Mouse (Mus musculus) heart, embryonic 14.5 days (tissue): ENCODE data around the gene Ica1. TPM values are rescaled to one million over a fixed set of nuclear protein-coding genes. Genes with fewer than 3 reads are reported as not detected.
A peak's percentile ranks its signal among the peaks of the same experiment; 100 is the strongest.

Experiments used
- ATAC-seq: fragments of 200-750 bp; cut with Nextera tagmentation; 2 replicates; pipeline ENCODE4 v1.8.0; 2017; ENCODE audit warnings: low read depth, moderate TSS enrichment; ENCODE audit not compliant: insufficient number of reproducible peaks, insufficient read depth, low FRiP score
- H3K27ac ChIP-seq, 2 experiments: fragments of 200-500 bp in 1 of 2; fragments of 300-500 bp in 1 of 2; sonication (generic) in 1 of 2; replicated peaks in 1 of 2; 2 replicates each; pipeline ENCODE4 v1.5.1; 2012 to 2014; ENCODE audit warnings: low read depth in 2 of 2, low read length in 2 of 2, control low read depth in 1 of 2, mild to moderate bottlenecking in 1 of 2, mixed read lengths in 1 of 2; ENCODE audit not compliant: control insufficient read depth in 1 of 2, insufficient read depth in 1 of 2
- H3K27me3 ChIP-seq: fragments of 300-500 bp; sonication (generic); 2 replicates; pipeline ENCODE4 v1.6.1; 2014; ENCODE audit warnings: mild to moderate bottlenecking, low read length, control low read depth; ENCODE audit not compliant: control insufficient read depth, insufficient read depth
- H3K36me3 ChIP-seq: fragments of 300-500 bp; sonication (generic); 2 replicates; pipeline ENCODE4 v1.6.1; 2014; ENCODE audit warnings: mild to moderate bottlenecking, control low read depth, low read length, mixed read lengths; ENCODE audit not compliant: control insufficient read depth, insufficient read depth
- H3K4me1 ChIP-seq, 2 experiments: fragments of 200-500 bp in 1 of 2; fragments of 300-500 bp in 1 of 2; sonication (generic) in 1 of 2; 2 replicates each; pipeline ENCODE4 v1.6.1; 2012 to 2014; ENCODE audit warnings: low read length in 2 of 2, control low read depth in 1 of 2, mixed read lengths in 1 of 2; ENCODE audit not compliant: control insufficient read depth in 2 of 2, insufficient read depth in 2 of 2
- H3K4me2 ChIP-seq: fragments of 300-500 bp; sonication (generic); 2 replicates; pipeline ENCODE4 v1.6.1; 2014; ENCODE audit warnings: mild to moderate bottlenecking, low read length
- H3K4me3 ChIP-seq, 2 experiments: fragments of 200-500 bp in 1 of 2; fragments of 300-500 bp in 1 of 2; sonication (generic) in 1 of 2; 2 replicates each; pipeline ENCODE4 v1.5.1; 2012 to 2014; ENCODE audit warnings: low read length in 2 of 2, mild to moderate bottlenecking in 2 of 2, control low read depth in 1 of 2, low read depth in 1 of 2, moderate library complexity in 1 of 2; ENCODE audit not compliant: control insufficient read depth in 1 of 2, insufficient read depth in 1 of 2
- H3K9ac ChIP-seq: fragments of 300-500 bp; sonication (generic); 2 replicates; pipeline ENCODE4 v1.6.1; 2014; ENCODE audit warnings: mild to moderate bottlenecking, low read length
- H3K9me3 ChIP-seq: fragments of 300-500 bp; sonication (generic); 2 replicates; pipeline ENCODE4 v1.6.1; 2016; ENCODE audit warnings: low read length, control low read depth; ENCODE audit not compliant: control insufficient read depth
- WGBS: fragments of 180-500 bp; shearing (Covaris S2); extraction: QIAGEN DNeasy Blood & Tissue Kit; methylation state at CpG from one replicate; pipeline ENCODE4 v1.1.7; 2014; 5-methylcytosine and 5-hydroxymethylcytosine counted together
- polyA plus RNA-seq: library from polyadenylated mRNA; unstranded; fragments of >200 nt; fragmentation: Nextera tagmentation; extraction: Ambion mirVana; gene quantifications from 2 replicates; pipeline ENCODE4 v1.2.1, GENCODE M21; 2014

Gene Ica1
- polyA plus RNA-seq, 1 experiment from 2014 or later = 29.3 TPM

DNA sequence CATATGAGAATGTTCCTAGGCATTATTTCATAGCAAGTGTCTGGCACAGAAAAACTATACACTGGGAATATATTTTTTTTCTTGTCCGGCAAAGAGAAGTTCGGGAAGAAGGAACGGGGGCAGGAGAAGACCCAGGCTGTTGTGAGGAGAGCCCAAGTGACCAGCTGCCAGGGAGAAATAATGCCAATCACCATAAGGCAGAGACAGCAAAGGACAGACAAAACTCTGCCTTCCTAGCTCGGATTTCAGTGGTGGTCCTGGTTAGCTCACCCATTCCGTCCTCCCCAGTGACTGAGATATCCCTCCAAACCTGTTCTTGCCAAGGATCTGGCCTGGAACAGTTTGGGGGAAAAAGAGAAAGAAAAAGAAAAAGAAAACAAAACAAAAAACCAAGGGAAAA is 113.3 kb downstream of the Ica1 start:
- Histone ChIP-seq H3K4me2 (no peak overlapping the region), H3K27ac (no peak overlapping the region), H3K36me3 (no peaks in the 10 kb centered on the region), H3K4me1 (peaks cover 0 to 5% of the 10 kb centered on the region in 2 experiments; a peak in 1 of 4 replicates), H3K9ac (no peak overlapping the region), H3K9me3 (no peaks in the 10 kb centered on the region), H3K4me3 (no peak overlapping the region), H3K27me3 (no peaks in the 10 kb centered on the region)
- no peak for ATAC-seq
- WGBS = 83% methylated on average over 5 of the region's 5 CpGs

- Histone ChIP-seq H3K27ac (no peak overlapping the region), H3K9ac (no peak overlapping the region), H3K9me3 (no peaks in the 10 kb centered on the region), H3K4me1 (peaks cover 7 to 23% of the 10 kb centered on the region in 2 experiments), H3K36me3 (no peaks in the 10 kb centered on the region), H3K4me2 (no peak overlapping the region), H3K4me3 (no peak overlapping the region), H3K27me3 (no peaks in the 10 kb centered on the region)
- WGBS = 84% methylated on average over 3 of the region's 3 CpGs
- no peak for ATAC-seq
Measured at GRCm38 (mm10) chr6:8663092-8663740, 115.1 kb downstream of the Ica1 start.

- WGBS = 42% methylated on average over 4 of the region's 4 CpGs
- H3K27ac ChIP-seq = no peak overlapping the region
- no peaks in the 10 kb centered on the region for H3K27me3 ChIP-seq
- no peaks in the 10 kb centered on the region for H3K9me3 ChIP-seq
- no peak overlapping the region for H3K4me3 ChIP-seq
- H3K4me2 ChIP-seq = no peak overlapping the region
- H3K4me1 ChIP-seq = peaks cover 9 to 27% of the 10 kb centered on the region in 2 experiments
- ATAC-seq = no peak
- no peak overlapping the region for H3K9ac ChIP-seq
- H3K36me3 ChIP-seq = no peaks in the 10 kb centered on the region
Measured at GRCm38 (mm10) chr6:8661404-8661803, 116.9 kb downstream of the Ica1 start.

- no peak overlapping the region for H3K27ac ChIP-seq
- H3K27me3 ChIP-seq = no peaks in the 10 kb centered on the region
- H3K4me2 ChIP-seq = no peak overlapping the region
- H3K4me3 ChIP-seq = no peak overlapping the region
- no peaks in the 10 kb centered on the region for H3K9me3 ChIP-seq
- H3K36me3 ChIP-seq = no peaks in the 10 kb centered on the region
- 95% methylated on average over 2 of the region's 2 CpGs for WGBS
- ATAC-seq = no peak
- no peak overlapping the region for H3K9ac ChIP-seq
- H3K4me1 ChIP-seq = peaks cover 9 to 27% of the 10 kb centered on the region in 2 experiments
Measured at GRCm38 (mm10) chr6:8660076-8660475, 118.2 kb downstream of the Ica1 start.

- H3K4me2 ChIP-seq = peak overlapping the region; percentile 37
- 38% methylated on average over 13 of the region's 13 CpGs for WGBS
Measured at GRCm38 (mm10) chr6:8659194-8659959, 118.9 kb downstream of the Ica1 start.

DNA sequence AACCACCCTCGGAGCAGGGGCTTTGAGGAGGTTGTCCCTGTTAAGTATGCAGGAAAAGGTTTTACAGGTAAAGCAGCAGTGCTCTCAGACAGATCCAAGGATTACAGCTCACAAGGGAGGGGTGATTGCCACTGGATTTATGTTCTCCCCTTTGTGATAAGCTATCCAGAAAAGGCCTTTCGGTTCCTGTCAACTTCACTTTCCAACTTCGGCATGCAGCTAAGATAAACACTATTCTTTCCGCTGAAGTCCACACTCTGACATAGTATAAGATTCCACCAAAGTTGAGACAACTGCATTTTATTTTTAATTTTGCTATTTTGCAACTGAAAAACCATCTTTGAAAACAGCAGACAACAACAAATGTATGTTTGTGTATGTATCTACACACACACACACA is 119.9 kb downstream of the Ica1 start:
- ATAC-seq = no peak
- 31% methylated on average over 4 of the region's 4 CpGs for WGBS
- H3K9me3 ChIP-seq = no peaks in the 10 kb centered on the region
- no peak overlapping the region for H3K27ac ChIP-seq
- peaks cover 9 to 27% of the 10 kb centered on the region in 2 experiments for H3K4me1 ChIP-seq
- H3K4me3 ChIP-seq = no peak overlapping the region
- H3K4me2 ChIP-seq = no peak overlapping the region
- no peaks in the 10 kb centered on the region for H3K36me3 ChIP-seq
- no peaks in the 10 kb centered on the region for H3K27me3 ChIP-seq
- no peak overlapping the region for H3K9ac ChIP-seq

More at GRCm38 (mm10) chr6:8659194-8659959, 118.9 kb downstream of the Ica1 start:
- H3K27ac ChIP-seq = 0 out of 4 replicates have a peak overlapping the region, but pooled peaks of 1 of the 2 experiments have one; percentile 4
- H3K9me3 ChIP-seq = no peaks in the 10 kb centered on the region
- no peaks in the 10 kb centered on the region for H3K36me3 ChIP-seq
- H3K4me3 ChIP-seq = no peak overlapping the region
- no peak for ATAC-seq
- peaks cover 9 to 27% of the 10 kb centered on the region in 2 experiments for H3K4me1 ChIP-seq
- H3K27me3 ChIP-seq = no peaks in the 10 kb centered on the region
- no peak overlapping the region for H3K9ac ChIP-seq

DNA sequence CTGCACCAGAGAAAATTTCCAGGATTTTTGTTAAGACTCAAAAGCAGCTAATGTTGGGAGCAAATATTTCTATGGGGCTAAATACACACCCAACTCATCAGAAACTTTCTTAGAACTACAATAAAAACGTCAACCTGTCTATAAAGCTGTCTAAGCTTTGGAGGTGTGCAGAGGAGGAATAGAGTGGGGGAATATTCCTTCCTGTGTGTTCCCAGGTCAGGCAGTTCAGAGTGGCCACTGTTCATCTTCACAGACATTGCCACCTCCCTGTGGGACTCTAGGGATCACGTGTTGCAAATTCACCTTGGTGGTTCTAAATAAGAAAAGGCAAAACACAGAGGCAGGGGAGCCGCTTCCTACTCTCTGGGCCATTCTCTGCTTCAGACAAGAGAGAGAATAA is 120.8 kb downstream of the Ica1 start:
- Histone ChIP-seq H3K9me3 (no peaks in the 10 kb centered on the region), H3K36me3 (no peaks in the 10 kb centered on the region), H3K4me3 (no peak overlapping the region), H3K9ac (no peak overlapping the region), H3K27me3 (no peaks in the 10 kb centered on the region), H3K27ac (no peak overlapping the region), H3K4me2 (no peak overlapping the region), H3K4me1 (peaks cover 9 to 27% of the 10 kb centered on the region in 2 experiments)
- WGBS = 79% methylated on average over 3 of the region's 3 CpGs
- ATAC-seq = no peak
